In genomic region chr15:90249694-90250093, GRCm38 (mm10) we compare ENCODE assay signal across 8 mouse cellular contexts. TPM values are rescaled to one million over a fixed set of nuclear protein-coding genes. Genes with fewer than 3 reads are reported as not detected.
DNase-seq lines count a peak whose midpoint lies in the region; ATAC-seq and TF ChIP-seq lines count a peak whose summit lies in the region.

No protein-coding gene starts in this region.

- no peaks in the 10 kb centered on the region for H3K27me3 ChIP-seq in intestine, postnatal 0 days (replicated peaks; ENCODE audit: control insufficient read depth, insufficient read depth, low read length)

- no peaks in the 10 kb centered on the region for H3K9me3 ChIP-seq in intestine, postnatal 0 days (ENCODE audit: control insufficient read depth)

- H3K36me3 ChIP-seq in intestine, postnatal 0 days (ENCODE audit: control insufficient read depth, insufficient read depth), result no peaks in the 10 kb centered on the region

- no peak for DNase-seq in gastrocnemius, adult 2 months
- DNase-seq in gastrocnemius, postnatal 4 days (ENCODE audit: low spot score in 2 of 2), result no peak
- DNase-seq in 416B (ENCODE audit: low read depth), result peak; percentile 26
- DNase-seq in brain, adult 2 months (ENCODE audit: low read depth, low spot score), result peak; percentile 69
- no peak for DNase-seq in spleen, adult 12 weeks (ENCODE audit: low spot score)
- DNase-seq in left cerebral cortex, postnatal 14 days (ENCODE audit: low spot score in 2 of 2), result no peak
- no peak for DNase-seq in right cerebral cortex, postnatal 4 days

- H3K27ac ChIP-seq in gastrocnemius, adult 2 months, result no peak overlapping the region
- H3K27ac ChIP-seq in intestine, postnatal 0 days (ENCODE audit: low read depth, low read length), result no peak overlapping the region

- intact Hi-C loops in gastrocnemius, adult 2 months (cut with DNase I), result loop anchor here (5.0 to 10.0 kb wide), 2 partner anchors 585 to 678 kb away; no protein-coding TSS in a partner anchor
- intact Hi-C loops in left cerebral cortex, postnatal 14 days (cut with DNase I), result loop anchor here (2.0 to 5.0 kb wide), 2 partner anchors 428 to 593 kb away; partner anchors contain the start of gene Cpne8

- 45% methylated on average over 3 of the region's 3 CpGs for WGBS in intestine, postnatal 0 days

- no peak overlapping the region for H3K4me2 ChIP-seq in intestine, postnatal 0 days (replicated peaks; ENCODE audit: low read depth)

- H3K4me3 ChIP-seq in gastrocnemius, adult 2 months, result no peak overlapping the region
- no peak overlapping the region for H3K4me3 ChIP-seq in intestine, postnatal 0 days (ENCODE audit: low read depth, low read length)

- no peaks in the 10 kb centered on the region for H3K4me1 ChIP-seq in intestine, postnatal 0 days (replicated peaks; ENCODE audit: control insufficient read depth, insufficient read depth, low read length)

- no peak overlapping the region for H3K9ac ChIP-seq in intestine, postnatal 0 days (ENCODE audit: low read depth, low read length)

- no peak for ATAC-seq in intestine, postnatal 0 days

- TF ChIP-seq CTCF in gastrocnemius, adult 2 months (IDR thresholded peaks at IDR 0.05), result peak; percentile 82
- TF ChIP-seq CTCF in intestine, postnatal 0 days (IDR thresholded peaks at IDR 0.05; ENCODE audit: low read depth), result peak; percentile 94

RNA-seq across cellular contexts. Expression of gene Alg10b, which starts 25.6 kb away (rescaled TPM):
- 10 to 100 TPM; 14.3 to 19.2 TPM for total RNA-seq in gastrocnemius, adult 2 months (2021)
- 10 to 100 TPM; 18.9 to 21.5 TPM for total RNA-seq in gastrocnemius, postnatal 4 days (2021)
- 12.1 and 12.3 TPM in 2 replicates for polyA plus RNA-seq in intestine, postnatal 0 days (2015; fragmentation: Nextera tagmentation; extraction: Ambion mirVana)
- 10 to 100 TPM; 28.4 to 28.5 TPM for total RNA-seq in left cerebral cortex, postnatal 14 days (2021)

Comparison
In these comparisons a context has a peak if more than half of its experiments do, and no peak if none do; other contexts are left out.
1. DNase-seq: peak in 416B (single experiment) and brain, adult 2 months (single experiment); none in gastrocnemius, adult 2 months (single experiment), gastrocnemius, postnatal 4 days (0 of 2), spleen, adult 12 weeks (single experiment), left cerebral cortex, postnatal 14 days (0 of 2) and right cerebral cortex, postnatal 4 days (single experiment).